Mouse (Mus musculus) limb, embryonic 10.5 days (tissue): ENCODE results near the gene Akr1c13. TPM values are rescaled to one million over a fixed set of nuclear protein-coding genes. Genes with fewer than 3 reads are reported as not detected.
"Not testable (repeated sequence)": the region's sequence is repeated elsewhere in the genome, so short reads cannot be mapped to it uniquely, and the experiment has no call there.

Experiments used
- DNase-seq: peaks from one replicate; pipeline ENCODE4 v3.0.0-alpha.2; 2017; ENCODE audit warnings: low spot score
- H3K27ac ChIP-seq: fragments of 300-500 bp; sonication (generic); 2 replicates; pipeline ENCODE4 v1.5.1; 2016; ENCODE audit warnings: mild to moderate bottlenecking
- H3K27me3 ChIP-seq: fragments of 300-500 bp; sonication (generic); 2 replicates; pipeline ENCODE4 v1.6.1; 2016; ENCODE audit warnings: low read depth, mild to moderate bottlenecking; ENCODE audit not compliant: poor library complexity, severe bottlenecking
- H3K36me3 ChIP-seq: fragments of 300-500 bp; sonication (generic); 2 replicates; pipeline ENCODE4 v1.6.1; 2016; ENCODE audit warnings: mild to moderate bottlenecking, moderate library complexity
- H3K4me1 ChIP-seq: fragments of 300-500 bp; sonication (generic); 2 replicates; pipeline ENCODE4 v1.6.1; 2016
- H3K4me3 ChIP-seq: fragments of 300-500 bp; sonication (generic); 2 replicates; pipeline ENCODE4 v1.5.1; 2016; ENCODE audit warnings: mild to moderate bottlenecking, moderate library complexity
- H3K9me3 ChIP-seq: fragments of 300-500 bp; sonication (generic); replicated peaks from 2 replicates; pipeline ENCODE4 v1.6.1; 2016; ENCODE audit warnings: mild to moderate bottlenecking
- WGBS: fragments of 180-500 bp; shearing (Covaris S2); methylation state at CpG from one replicate; pipeline ENCODE4 v1.1.7; 2016; 5-methylcytosine and 5-hydroxymethylcytosine counted together
- polyA plus RNA-seq: library from polyadenylated mRNA; unstranded; fragments of >200 nt; fragmentation: Nextera tagmentation; extraction: Ambion mirVana; gene quantifications from 2 replicates; pipeline ENCODE4 v1.2.1, GENCODE M21; 2016

Akr1c13 gene
- polyA plus RNA-seq, 1 experiment from 2014 or later: 1.1 TPM

- Histone ChIP-seq H3K27ac (no peak overlapping the region), H3K36me3 (no peaks in the 10 kb centered on the region), H3K4me1 (no peaks in the 10 kb centered on the region), H3K9me3 (no peaks in the 10 kb centered on the region), H3K27me3 (no peaks in the 10 kb centered on the region), H3K4me3 (no peak overlapping the region)
- 47% methylated on average over 1 of the region's 1 CpGs for WGBS
- DNase-seq: no peak
Observed at GRCm38 (mm10) chr13:4206147-4206903, 15.4 kb downstream of the Akr1c13 start.

DNA sequence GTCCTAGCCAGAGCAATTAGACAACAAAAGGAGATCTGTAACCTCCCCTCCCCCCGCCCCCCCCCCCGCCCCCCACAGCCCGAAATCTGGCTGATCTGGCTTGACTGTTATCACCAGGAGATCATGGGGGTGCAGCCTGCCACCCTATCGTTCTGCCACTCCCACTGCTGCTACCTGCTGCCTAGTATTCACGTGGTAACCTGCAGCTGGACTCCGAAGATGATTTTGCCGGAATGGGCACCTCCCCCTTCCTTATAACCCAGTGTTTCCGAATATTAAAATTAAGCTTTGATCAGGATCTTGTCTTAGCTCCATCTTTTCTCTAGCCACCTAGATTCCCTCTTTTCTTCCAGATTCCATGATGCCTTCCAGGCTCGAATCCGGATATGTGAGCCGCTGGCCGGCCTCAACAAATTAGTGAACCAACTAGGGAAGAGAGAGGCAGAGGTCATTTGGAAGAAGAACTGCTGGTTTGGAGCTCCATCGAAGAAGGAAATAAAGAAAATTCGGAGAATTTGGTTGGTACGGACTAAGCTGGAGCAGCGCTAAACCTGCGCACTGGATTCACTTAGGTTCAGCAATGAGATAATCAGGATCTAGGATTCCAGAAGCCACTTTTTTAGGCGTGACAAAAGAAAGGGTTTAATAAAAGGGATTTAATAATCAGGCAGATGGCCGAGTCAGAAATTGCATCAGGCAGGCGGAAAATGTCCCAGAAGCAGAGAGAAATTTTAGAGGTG is 20.8 kb downstream of the Akr1c13 start:
- DNase-seq: no peak
- WGBS: 82% methylated on average over 19 of the region's 20 CpGs
- Histone ChIP-seq H3K9me3 (no peaks in the 10 kb centered on the region), H3K4me3 (no peak overlapping the region), H3K4me1 (no peaks in the 10 kb centered on the region), H3K27ac (no peak overlapping the region), H3K27me3 (no peaks in the 10 kb centered on the region), H3K36me3 (no peaks in the 10 kb centered on the region)

GRCm38 (mm10) chr13:4212309-4212708 is 21.4 kb downstream of the Akr1c13 start:
- Histone ChIP-seq H3K36me3 (no peaks in the 10 kb centered on the region), H3K4me3 (no peak overlapping the region), H3K9me3 (no peaks in the 10 kb centered on the region), H3K4me1 (no peaks in the 10 kb centered on the region), H3K27ac (no peak overlapping the region), H3K27me3 (no peaks in the 10 kb centered on the region)
- WGBS: 80% methylated on average over 3 of the region's 3 CpGs
- DNase-seq: no peak

DNA sequence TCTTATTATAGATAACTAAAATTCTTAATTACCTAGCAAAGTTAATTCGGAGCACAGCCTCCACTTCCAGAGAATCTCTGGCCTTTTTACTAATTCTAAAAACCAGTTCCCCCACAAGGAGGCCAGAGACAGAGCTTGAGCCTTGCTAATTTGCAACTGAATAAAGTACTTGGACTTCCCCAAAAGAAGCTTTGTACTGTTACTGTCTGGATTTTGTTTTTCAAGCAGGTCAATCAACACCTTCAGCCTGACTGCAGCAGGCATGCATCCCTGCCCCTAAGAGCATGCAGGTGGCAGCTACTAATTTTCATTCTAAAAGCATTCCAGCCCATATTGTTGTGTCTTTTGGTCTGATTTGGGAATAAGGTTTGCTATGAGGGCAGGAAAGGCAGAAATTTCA is 24.5 kb downstream of the Akr1c13 start:
- not testable (repeated sequence) for H3K4me3 ChIP-seq, H3K27ac ChIP-seq, H3K4me1 ChIP-seq, H3K36me3 ChIP-seq, DNase-seq, H3K27me3 ChIP-seq, H3K9me3 ChIP-seq
- WGBS: 85% methylated on average over 1 of the region's 1 CpGs

- no peaks in the 10 kb centered on the region for H3K27me3 ChIP-seq
- H3K4me3 ChIP-seq: no peak within 1 kb of the TSS
- DNase-seq: no peak
- H3K36me3 ChIP-seq: no peaks in the 10 kb centered on the region
- WGBS: 81% methylated on average over 1 of the region's 1 CpGs
- H3K9me3 ChIP-seq: no peaks in the 10 kb centered on the region
- H3K27ac ChIP-seq: no peak within 1 kb of the TSS
- no peaks in the 10 kb centered on the region for H3K4me1 ChIP-seq
Observed at GRCm38 (mm10) chr13:4228441-4228840, 37.5 kb downstream of the Akr1c13 start, which contains the start of gene Akr1c19. Akr1c19 (plus strand) TSS chr13:4228700.

- Histone ChIP-seq H3K9me3 (no peaks in the 10 kb centered on the region), H3K27me3 (no peaks in the 10 kb centered on the region), H3K27ac (no peak overlapping the region), H3K4me1 (no peaks in the 10 kb centered on the region), H3K36me3 (no peaks in the 10 kb centered on the region), H3K4me3 (no peak overlapping the region)
- DNase-seq: peak; percentile 33
- WGBS: 77% methylated on average over 8 of the region's 8 CpGs
Observed at GRCm38 (mm10) chr13:4230841-4231623, 40.1 kb downstream of the Akr1c13 start.

GRCm38 (mm10) chr13:4233135-4233534 is 42.2 kb downstream of the Akr1c13 start:
- no peak overlapping the region for H3K4me3 ChIP-seq
- no peak for DNase-seq
- no peaks in the 10 kb centered on the region for H3K27me3 ChIP-seq
- H3K36me3 ChIP-seq: no peaks in the 10 kb centered on the region
- no peaks in the 10 kb centered on the region for H3K4me1 ChIP-seq
- H3K27ac ChIP-seq: no peak overlapping the region
- 85% methylated on average over 1 of the region's 1 CpGs for WGBS
- no peaks in the 10 kb centered on the region for H3K9me3 ChIP-seq

DNA sequence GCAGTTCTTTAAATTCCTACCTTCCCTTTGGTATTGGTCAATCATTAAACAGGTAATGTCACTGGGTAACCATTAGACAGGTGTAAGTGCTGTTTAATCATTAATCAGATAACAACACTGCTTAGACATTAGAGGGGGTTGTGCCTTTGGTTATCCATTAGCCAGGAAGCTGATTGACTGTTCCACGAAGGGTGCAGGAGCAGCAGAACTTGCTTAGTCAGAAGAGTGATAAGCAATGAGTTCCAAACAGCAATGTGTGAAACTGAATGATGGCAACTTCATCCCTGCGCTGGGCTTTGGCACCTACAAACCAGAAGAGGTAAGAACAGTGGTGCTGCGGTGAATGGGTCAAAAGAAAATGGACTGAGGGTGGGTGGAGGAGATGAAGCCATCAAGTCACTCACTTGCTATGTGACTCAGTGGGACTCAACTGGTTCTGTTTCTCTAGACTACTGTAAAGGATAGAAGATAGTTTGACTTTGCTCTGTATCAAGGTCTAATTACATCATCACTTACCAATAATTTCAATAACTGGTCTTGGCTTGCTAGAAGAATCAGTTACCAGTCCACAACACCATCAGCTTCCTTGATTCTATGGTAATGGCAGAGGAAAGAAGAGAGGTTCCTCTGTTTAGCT is 42.7 kb downstream of the Akr1c13 start:
- DNase-seq: no peak
- Histone ChIP-seq H3K4me1 (no peaks in the 10 kb centered on the region), H3K9me3 (no peaks in the 10 kb centered on the region), H3K27ac (no peak overlapping the region), H3K27me3 (no peaks in the 10 kb centered on the region), H3K4me3 (no peak overlapping the region), H3K36me3 (no peaks in the 10 kb centered on the region)
- WGBS: 84% methylated on average over 3 of the region's 3 CpGs

GRCm38 (mm10) chr13:4244861-4245559 is 54.1 kb downstream of the Akr1c13 start:
- Histone ChIP-seq H3K4me3 (peak overlapping the region; percentile 36), H3K9me3 (no peaks in the 10 kb centered on the region), H3K27me3 (no peaks in the 10 kb centered on the region), H3K27ac (peak overlapping the region; percentile 75), H3K4me1 (peaks cover 10% of the 10 kb centered on the region), H3K36me3 (no peaks in the 10 kb centered on the region)
- 4% methylated on average over 13 of the region's 13 CpGs for WGBS
- peak; percentile 86 for DNase-seq

DNA sequence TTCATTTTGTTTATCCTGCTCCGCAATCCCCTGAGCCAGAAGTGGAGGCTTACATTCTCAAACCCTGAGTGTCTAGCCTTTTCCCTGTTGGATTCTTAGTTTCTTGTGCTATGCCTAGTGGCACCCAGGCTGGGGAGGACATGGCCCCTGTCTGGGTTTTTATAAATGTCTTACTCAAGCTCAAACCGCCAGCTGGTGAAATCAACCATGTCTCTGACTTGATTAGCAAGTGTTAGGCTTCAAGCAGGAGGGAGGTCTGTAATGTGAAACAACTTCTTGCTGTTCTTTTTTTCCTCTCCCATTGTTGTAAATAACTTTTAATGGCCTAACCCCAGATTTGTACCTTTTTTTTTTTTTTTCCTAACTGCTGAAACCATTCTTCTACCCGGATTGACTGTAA is 58.4 kb downstream of the Akr1c13 start:
- no peaks in the 10 kb centered on the region for H3K36me3 ChIP-seq
- H3K27me3 ChIP-seq: no peaks in the 10 kb centered on the region
- 56% methylated on average over 3 of the region's 3 CpGs for WGBS
- no peak for DNase-seq
- no peaks in the 10 kb centered on the region for H3K9me3 ChIP-seq
- H3K4me1 ChIP-seq: peaks cover 10% of the 10 kb centered on the region
- no peak overlapping the region for H3K27ac ChIP-seq
- H3K4me3 ChIP-seq: no peak overlapping the region
